Mouse (Mus musculus) forebrain, embryonic 16.5 days (tissue): ENCODE measurements around the gene Loxl3. TPM values are rescaled to one million over a fixed set of nuclear protein-coding genes. Genes with fewer than 3 reads are reported as not detected.

Experiments
- ATAC-seq: fragments of 200-750 bp; cut with Nextera tagmentation; 2 replicates; pipeline ENCODE4 v1.8.0; 2017; ENCODE audit warnings: mild to moderate bottlenecking, moderate library complexity
- H3K27ac ChIP-seq: fragments of 300-500 bp; sonication (generic); 2 replicates; pipeline ENCODE4 v1.5.1; 2014; ENCODE audit warnings: low read length, control low read depth
- H3K27me3 ChIP-seq: fragments of 300-500 bp; sonication (generic); replicated peaks from 2 replicates; pipeline ENCODE4 v1.6.1; 2014; ENCODE audit warnings: low read length; ENCODE audit not compliant: control insufficient read depth, insufficient read depth
- H3K36me3 ChIP-seq: fragments of 300-500 bp; sonication (generic); 2 replicates; pipeline ENCODE4 v1.6.1; 2014; ENCODE audit not compliant: control insufficient read depth, insufficient read depth
- H3K4me1 ChIP-seq: fragments of 300-500 bp; sonication (generic); replicated peaks from 2 replicates; pipeline ENCODE4 v1.6.1; 2014; ENCODE audit warnings: low read length; ENCODE audit not compliant: control insufficient read depth, insufficient read depth
- H3K4me2 ChIP-seq: fragments of 300-500 bp; sonication (generic); 2 replicates; pipeline ENCODE4 v1.6.1; 2014; ENCODE audit warnings: mild to moderate bottlenecking, low read length, control low read depth
- H3K4me3 ChIP-seq: fragments of 300-500 bp; sonication (generic); replicated peaks from 2 replicates; pipeline ENCODE4 v1.5.1; 2014; ENCODE audit warnings: mild to moderate bottlenecking, low read length, control low read depth
- H3K9ac ChIP-seq: fragments of 300-500 bp; sonication (generic); replicated peaks from 2 replicates; pipeline ENCODE4 v1.6.1; 2014; ENCODE audit warnings: low read depth, low read length, control low read depth
- H3K9me3 ChIP-seq: fragments of 300-500 bp; sonication (generic); 2 replicates; pipeline ENCODE4 v1.6.1; 2016; ENCODE audit warnings: low read length; ENCODE audit not compliant: control insufficient read depth
- WGBS: fragments of 180-500 bp; shearing (Covaris S2); extraction: QIAGEN DNeasy Blood & Tissue Kit; methylation state at CpG from one replicate; pipeline ENCODE4 v1.1.7; 2014; 5-methylcytosine and 5-hydroxymethylcytosine counted together
- polyA plus RNA-seq: library from polyadenylated mRNA; unstranded; fragments of >200 nt; fragmentation: Nextera tagmentation; extraction: Ambion mirVana; gene quantifications from 2 replicates; pipeline ENCODE4 v1.2.1, GENCODE M21; 2015

Gene Loxl3
- polyA plus RNA-seq: 5.3 and 6.0 TPM in 2 replicates

DNA sequence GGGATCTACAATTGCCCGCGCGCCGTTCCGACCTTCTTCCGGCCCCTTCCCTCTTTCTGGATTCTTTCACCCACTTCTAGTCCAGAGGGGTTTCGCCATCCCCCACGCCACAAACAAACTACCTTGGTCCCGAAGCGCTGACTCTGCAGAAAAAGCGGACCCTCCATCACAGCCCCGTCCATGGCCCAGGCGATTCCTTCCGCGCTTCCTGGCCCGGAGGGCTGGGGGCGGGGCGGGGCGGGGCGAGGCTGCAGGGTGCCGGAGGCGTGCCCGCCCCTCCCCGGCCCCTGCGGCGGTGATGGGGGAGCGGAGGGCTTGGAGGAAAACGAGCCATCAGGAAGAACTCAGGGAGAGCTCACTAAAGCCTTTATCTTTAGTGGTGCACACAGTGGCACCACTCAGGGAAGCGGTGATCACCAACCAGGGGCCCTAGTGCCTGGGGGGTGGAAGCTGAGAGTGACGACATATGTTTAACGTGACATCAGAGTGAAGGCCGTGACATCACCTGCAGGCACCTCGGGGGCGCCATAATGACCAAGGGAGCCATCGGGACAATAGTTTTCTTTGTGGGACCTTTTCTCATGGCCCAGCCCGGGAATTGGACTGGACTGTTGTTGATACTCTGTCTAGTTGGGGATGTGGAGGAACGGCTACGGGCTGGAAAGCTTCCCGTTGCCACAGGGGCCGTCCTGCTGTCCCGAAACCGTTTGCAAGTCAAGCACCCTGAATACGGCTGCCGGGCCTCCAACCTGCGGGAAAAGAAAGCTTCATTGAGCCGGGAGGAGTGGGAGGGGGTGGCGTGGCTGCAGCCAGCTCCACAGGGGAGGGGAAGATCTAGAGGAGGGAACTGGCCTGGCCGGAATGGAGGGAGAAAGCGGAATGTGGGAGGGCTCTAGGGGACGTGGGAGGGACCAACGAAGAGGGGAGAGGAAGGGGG lies at the start of gene Loxl3, which contains the start of gene Dok1:
TSS of gene Loxl3 (plus strand) at position 925 of the 937 bp plus-strand sequence.
TSS of gene Dok1 (minus strand) at position 223 of the 937 bp plus-strand sequence.
- ATAC-seq: peak; percentile 75
- Histone ChIP-seq H3K36me3 (no peaks in the 10 kb centered on the region), H3K4me1 (peaks cover 25% of the 10 kb centered on the region), H3K27ac (0 out of 2 replicates have a peak within 1 kb of the TSS, but pooled peaks have one; percentile 16), H3K9ac (peak within 1 kb of the TSS; percentile 27), H3K4me3 (peak within 1 kb of the TSS; percentile 45), H3K27me3 (peaks cover 20% of the 10 kb centered on the region), H3K4me2 (peak within 1 kb of the TSS; percentile 61), H3K9me3 (no peaks in the 10 kb centered on the region)
- WGBS: under 1% methylated on average over 46 of the region's 51 CpGs

GRCm38 (mm10) chr6:82987411-82987971 lies 46.5 kb upstream of the Loxl3 start:
- 40% methylated on average over 9 of the region's 9 CpGs for WGBS
- no peak for ATAC-seq
- H3K27ac ChIP-seq: no peak overlapping the region
- no peak overlapping the region for H3K9ac ChIP-seq
- H3K4me1 ChIP-seq: no peaks in the 10 kb centered on the region
- no peaks in the 10 kb centered on the region for H3K27me3 ChIP-seq
- no peaks in the 10 kb centered on the region for H3K36me3 ChIP-seq
- H3K4me2 ChIP-seq: no peak overlapping the region
- no peak overlapping the region for H3K4me3 ChIP-seq
- no peaks in the 10 kb centered on the region for H3K9me3 ChIP-seq

DNA sequence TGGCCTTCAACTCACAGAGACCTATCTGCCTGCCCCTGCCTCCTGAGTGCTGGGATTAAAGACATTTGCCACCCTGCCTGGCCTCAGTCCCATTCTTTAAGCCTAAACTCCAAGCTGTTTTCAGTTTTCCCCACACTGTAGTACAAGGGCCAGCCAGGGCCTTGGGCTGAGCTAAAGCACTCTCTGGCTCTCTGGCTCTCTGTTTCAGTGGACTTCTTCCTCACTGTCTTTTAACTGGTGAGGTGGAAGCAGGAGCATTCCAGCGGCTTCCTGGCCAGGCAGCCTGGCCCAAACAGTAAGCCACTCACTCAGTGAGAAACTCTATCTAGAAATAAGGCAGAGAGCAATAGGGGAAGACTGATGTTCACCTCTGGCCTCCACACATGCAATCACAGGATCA lies 40.3 kb upstream of the Loxl3 start:
- WGBS: 30% methylated on average over 1 of the region's 1 CpGs
- Histone ChIP-seq H3K4me3 (no peak overlapping the region), H3K4me2 (no peak overlapping the region), H3K4me1 (peaks cover 6% of the 10 kb centered on the region), H3K9ac (no peak overlapping the region), H3K27ac (no peak overlapping the region), H3K27me3 (no peaks in the 10 kb centered on the region), H3K36me3 (no peaks in the 10 kb centered on the region), H3K9me3 (no peaks in the 10 kb centered on the region)
- no peak for ATAC-seq

- WGBS: 79% methylated on average over 7 of the region's 7 CpGs
- no peaks in the 10 kb centered on the region for H3K9me3 ChIP-seq
- H3K9ac ChIP-seq: no peak overlapping the region
- no peaks in the 10 kb centered on the region for H3K27me3 ChIP-seq
- no peak overlapping the region for H3K4me3 ChIP-seq
- peaks cover 6% of the 10 kb centered on the region for H3K4me1 ChIP-seq
- ATAC-seq: no peak
- H3K4me2 ChIP-seq: no peak overlapping the region
- H3K36me3 ChIP-seq: no peaks in the 10 kb centered on the region
- H3K27ac ChIP-seq: no peak overlapping the region
Measured at GRCm38 (mm10) chr6:82994372-82994771, 39.6 kb upstream of the Loxl3 start.

DNA sequence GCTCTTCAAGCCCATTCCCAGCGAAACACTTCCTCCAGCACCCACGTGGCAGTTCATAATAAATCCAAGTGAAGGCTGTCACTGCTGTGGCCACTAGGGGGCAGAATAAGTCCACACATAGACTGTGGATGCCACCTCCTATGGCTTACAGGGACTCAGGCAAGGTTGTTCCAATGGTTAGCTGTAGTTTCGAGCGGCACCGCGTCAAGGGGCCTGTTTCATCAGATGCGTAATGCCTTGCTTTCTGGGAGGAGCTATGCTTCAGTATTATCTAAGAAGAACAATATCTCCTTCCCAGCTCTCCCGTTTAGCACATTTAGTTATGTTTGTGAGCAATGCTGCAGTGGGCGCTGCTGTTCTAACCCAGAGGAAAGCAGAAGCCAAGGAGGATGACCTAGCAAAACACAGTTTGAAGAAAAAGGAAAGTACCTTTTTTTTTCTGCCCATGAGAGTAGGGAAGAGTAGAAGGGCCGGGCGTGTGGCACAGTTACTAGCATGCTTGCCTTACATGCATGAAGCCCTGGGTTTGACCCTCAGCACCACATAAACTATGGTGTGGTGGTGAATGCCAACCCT lies 37.1 kb upstream of the Loxl3 start:
- Histone ChIP-seq H3K27me3 (no peaks in the 10 kb centered on the region), H3K4me1 (peaks cover 6% of the 10 kb centered on the region), H3K27ac (no peak overlapping the region; the same call in 1 of the 2 replicates), H3K36me3 (no peaks in the 10 kb centered on the region), H3K4me3 (no peak overlapping the region; the same call in 1 of the 2 replicates), H3K9me3 (no peaks in the 10 kb centered on the region), H3K9ac (0 out of 2 replicates have a peak overlapping the region, but pooled peaks have one; percentile 8), H3K4me2 (peak overlapping the region; percentile 44)
- 10% methylated on average over 11 of the region's 11 CpGs for WGBS
- peak; percentile 99 for ATAC-seq

GRCm38 (mm10) chr6:82997511-82998102 lies 36.4 kb upstream of the Loxl3 start:
- H3K4me2 ChIP-seq: no peak overlapping the region
- no peaks in the 10 kb centered on the region for H3K27me3 ChIP-seq
- H3K4me3 ChIP-seq: no peak overlapping the region
- no peaks in the 10 kb centered on the region for H3K36me3 ChIP-seq
- WGBS: 39% methylated on average over 7 of the region's 7 CpGs
- H3K4me1 ChIP-seq: peaks cover 6% of the 10 kb centered on the region
- no peak overlapping the region for H3K27ac ChIP-seq
- H3K9me3 ChIP-seq: no peaks in the 10 kb centered on the region
- no peak for ATAC-seq
- no peak overlapping the region for H3K9ac ChIP-seq

- Histone ChIP-seq H3K36me3 (no peaks in the 10 kb centered on the region), H3K9me3 (no peaks in the 10 kb centered on the region), H3K4me3 (no peak overlapping the region), H3K27me3 (no peaks in the 10 kb centered on the region), H3K4me1 (peaks cover 6% of the 10 kb centered on the region), H3K9ac (no peak overlapping the region), H3K4me2 (no peak overlapping the region), H3K27ac (no peak overlapping the region)
- 72% methylated on average over 4 of the region's 4 CpGs for WGBS
- ATAC-seq: no peak
Measured at GRCm38 (mm10) chr6:82998326-82998725, 35.6 kb upstream of the Loxl3 start.

- no peak overlapping the region for H3K4me2 ChIP-seq
- no peak overlapping the region for H3K9ac ChIP-seq
- whole genome bisulfite sequencing: 60% methylated on average over 8 of the region's 8 CpGs
- no peak for ATAC-seq
- no peaks in the 10 kb centered on the region for H3K9me3 ChIP-seq
- no peaks in the 10 kb centered on the region for H3K36me3 ChIP-seq
- no peak overlapping the region for H3K27ac ChIP-seq
- no peaks in the 10 kb centered on the region for H3K27me3 ChIP-seq
- no peak overlapping the region for H3K4me3 ChIP-seq
- H3K4me1 ChIP-seq: peaks cover 6% of the 10 kb centered on the region
Measured at GRCm38 (mm10) chr6:82999986-83000385, 34.0 kb upstream of the Loxl3 start.

DNA sequence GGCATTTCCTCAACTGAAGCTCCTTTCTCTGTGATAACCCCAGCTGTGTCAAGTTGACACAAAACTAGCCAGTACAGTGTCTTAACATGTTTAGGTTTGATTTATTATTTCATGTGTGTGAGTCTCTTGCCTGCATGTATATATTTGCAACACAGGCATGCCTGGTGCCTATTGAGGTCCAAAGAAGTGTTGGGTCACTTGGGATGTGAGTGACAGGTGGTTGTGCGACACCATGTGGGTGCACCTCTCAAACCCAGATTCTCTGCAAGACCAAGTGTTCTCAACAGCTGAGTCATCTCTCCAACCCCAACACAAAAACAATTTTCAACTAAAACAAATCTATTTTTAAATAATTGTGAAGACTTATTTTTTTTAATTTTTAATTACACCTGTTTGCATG lies 30.9 kb upstream of the Loxl3 start:
- 96% methylated on average over 1 of the region's 1 CpGs for WGBS
- Histone ChIP-seq H3K27me3 (no peaks in the 10 kb centered on the region), H3K9me3 (no peaks in the 10 kb centered on the region), H3K4me2 (no peak overlapping the region), H3K4me1 (no peaks in the 10 kb centered on the region), H3K9ac (no peak overlapping the region), H3K36me3 (no peaks in the 10 kb centered on the region), H3K4me3 (no peak overlapping the region), H3K27ac (no peak overlapping the region)
- ATAC-seq: no peak
